Mouse (Mus musculus) midbrain, embryonic 11.5 days (tissue): ENCODE data around the gene Rtkn2. TPM values are rescaled to one million over a fixed set of nuclear protein-coding genes. Genes with fewer than 3 reads are reported as not detected.
"Not testable (repeated sequence)": the region's sequence is repeated elsewhere in the genome, so short reads cannot be mapped to it uniquely, and the experiment has no call there.

Experiments
- ATAC-seq: fragments of 200-750 bp; cut with Nextera tagmentation; 2 replicates; pipeline ENCODE4 v1.8.0; 2017; ENCODE audit warnings: moderate TSS enrichment, moderate library complexity; ENCODE audit not compliant: low FRiP score
- DNase-seq: peaks from one replicate; pipeline ENCODE4 v3.0.0; 2015; ENCODE audit warnings: low spot score; ENCODE audit errors: missing footprints
- H3K27ac ChIP-seq: fragments of 300-500 bp; sonication (generic); 2 replicates; pipeline ENCODE4 v1.5.1; 2014; ENCODE audit warnings: low read depth, low read length
- H3K27me3 ChIP-seq: fragments of 300-500 bp; sonication (generic); 2 replicates; pipeline ENCODE4 v1.6.1; 2014; ENCODE audit warnings: mild to moderate bottlenecking, low read length, moderate library complexity, mixed read lengths; ENCODE audit not compliant: control insufficient read depth, insufficient read depth
- H3K36me3 ChIP-seq: fragments of 300-500 bp; sonication (generic); 2 replicates; pipeline ENCODE4 v1.6.1; 2014; ENCODE audit warnings: mild to moderate bottlenecking, low read length, moderate library complexity, mixed read lengths; ENCODE audit not compliant: control insufficient read depth, insufficient read depth
- H3K4me1 ChIP-seq: fragments of 300-500 bp; sonication (generic); 2 replicates; pipeline ENCODE4 v1.6.1; 2014; ENCODE audit warnings: low read length; ENCODE audit not compliant: control insufficient read depth, insufficient read depth
- H3K4me2 ChIP-seq: fragments of 300-500 bp; sonication (generic); 2 replicates; pipeline ENCODE4 v1.6.1; 2014; ENCODE audit warnings: mild to moderate bottlenecking, moderate library complexity
- H3K4me3 ChIP-seq: fragments of 300-500 bp; sonication (generic); 2 replicates; pipeline ENCODE4 v1.5.1; 2014; ENCODE audit warnings: low read depth, low read length
- H3K9ac ChIP-seq: fragments of 300-500 bp; sonication (generic); 2 replicates; pipeline ENCODE4 v1.6.1; 2014; ENCODE audit warnings: low read length
- H3K9me3 ChIP-seq: fragments of 300-500 bp; sonication (generic); 2 replicates; pipeline ENCODE4 v1.6.1; 2016; ENCODE audit warnings: low read length; ENCODE audit not compliant: control insufficient read depth
- WGBS: fragments of 180-500 bp; shearing (Covaris S2); extraction: QIAGEN DNeasy Blood & Tissue Kit; methylation state at CpG from one replicate; pipeline ENCODE4 v1.1.7; 2014; 5-methylcytosine and 5-hydroxymethylcytosine counted together
- polyA plus RNA-seq: library from polyadenylated mRNA; unstranded; fragments of >200 nt; fragmentation: Nextera tagmentation; extraction: Ambion mirVana; gene quantifications from 2 replicates; pipeline ENCODE4 v1.2.1, GENCODE M21; 2014

The Rtkn2 gene
- polyA plus RNA-seq, 1 experiment from 2014 or later = 19.9 TPM

- H3K4me1 ChIP-seq, H3K4me3 ChIP-seq, H3K27me3 ChIP-seq, ATAC-seq, H3K9ac ChIP-seq, H3K9me3 ChIP-seq, H3K4me2 ChIP-seq, H3K27ac ChIP-seq, DNase-seq: not testable (repeated sequence)
- 91% methylated on average over 7 of the region's 7 CpGs for WGBS
- peaks cover 13% of the 10 kb centered on the region; the same call in 1 of the 2 replicates for H3K36me3 ChIP-seq
Measured at GRCm38 (mm10) chr10:68099801-68100200, 120.4 kb downstream of the Rtkn2 start.

DNA sequence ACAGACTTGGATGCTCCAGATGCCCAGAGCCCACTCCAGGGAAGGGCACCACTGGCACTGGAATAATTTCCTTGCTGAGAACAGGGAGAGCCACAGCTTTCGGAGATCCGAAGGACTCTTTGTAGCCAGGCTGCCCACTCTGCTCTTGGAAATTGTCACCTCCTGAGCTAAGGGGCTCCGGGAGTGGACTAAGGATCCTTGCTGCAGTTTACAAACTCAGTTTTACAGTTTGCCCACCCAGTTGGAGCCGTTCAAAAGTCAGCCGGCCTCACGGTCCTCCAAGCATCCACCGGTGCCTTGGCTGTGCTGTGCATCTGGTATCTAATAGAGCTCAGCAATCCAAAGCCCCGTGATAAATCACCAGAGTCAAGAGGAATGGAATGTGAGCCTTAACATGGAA lies 121.1 kb downstream of the Rtkn2 start:
- Histone ChIP-seq H3K27ac (no peak overlapping the region), H3K27me3 (no peaks in the 10 kb centered on the region), H3K9ac (no peak overlapping the region), H3K4me1 (peaks cover 5% of the 10 kb centered on the region; the same call in 1 of the 2 replicates), H3K36me3 (peaks cover 13% of the 10 kb centered on the region; the same call in 1 of the 2 replicates), H3K4me2 (no peak overlapping the region), H3K9me3 (no peaks in the 10 kb centered on the region), H3K4me3 (no peak overlapping the region)
- DNase-seq (peak; percentile 23), ATAC-seq (no peak)
- 93% methylated on average over 8 of the region's 8 CpGs for WGBS

DNA sequence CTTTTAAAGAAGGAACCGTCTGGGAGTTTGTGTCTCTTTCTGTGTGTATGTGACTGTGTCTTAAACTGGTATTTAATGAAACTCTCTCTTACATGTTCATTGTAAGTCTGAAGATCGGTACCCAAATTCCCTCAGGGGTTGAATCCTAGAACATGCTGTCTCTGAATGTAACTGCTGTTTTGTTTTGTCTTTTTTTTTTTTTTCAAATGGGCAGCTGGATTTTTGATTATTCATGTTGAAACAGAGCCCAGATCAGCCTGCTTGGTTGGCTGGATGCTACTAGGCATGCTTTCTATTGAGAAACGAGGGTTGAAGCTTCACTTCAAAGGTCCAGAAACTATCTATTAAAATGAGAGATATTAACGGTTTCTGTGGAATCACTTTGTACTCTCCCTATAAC lies 121.9 kb downstream of the Rtkn2 start:
- peaks cover 13% of the 10 kb centered on the region; the same call in 1 of the 2 replicates for H3K36me3 ChIP-seq
- DNase-seq = no peak
- no peaks in the 10 kb centered on the region for H3K9me3 ChIP-seq
- H3K27ac ChIP-seq = no peak overlapping the region
- H3K4me3 ChIP-seq = no peak overlapping the region
- H3K9ac ChIP-seq = no peak overlapping the region
- H3K4me1 ChIP-seq = peaks cover 5% of the 10 kb centered on the region; the same call in 1 of the 2 replicates
- H3K4me2 ChIP-seq = no peak overlapping the region
- H3K27me3 ChIP-seq = no peaks in the 10 kb centered on the region
- no peak for ATAC-seq
- 85% methylated on average over 4 of the region's 4 CpGs for WGBS

DNA sequence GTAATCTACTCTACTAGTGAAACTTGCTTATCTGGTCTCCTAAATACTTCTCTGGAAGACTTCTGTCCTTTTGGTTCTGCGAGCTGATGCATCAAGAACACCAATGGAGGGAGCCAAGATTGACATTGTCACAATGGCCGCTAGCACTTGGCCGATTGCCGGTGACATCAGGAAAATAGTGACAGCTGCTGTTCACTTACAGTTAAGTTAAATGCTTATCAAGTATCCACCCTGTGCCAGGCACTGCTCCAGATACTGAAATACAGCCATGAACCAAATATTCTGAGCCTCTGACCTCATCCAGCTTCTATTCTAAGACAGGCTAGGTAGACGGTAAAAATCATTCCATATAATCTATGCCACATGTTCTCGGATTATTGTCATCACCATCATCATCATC lies 123.2 kb downstream of the Rtkn2 start:
- H3K4me2 ChIP-seq = no peak overlapping the region
- no peaks in the 10 kb centered on the region for H3K27me3 ChIP-seq
- no peak overlapping the region for H3K27ac ChIP-seq
- H3K36me3 ChIP-seq = peaks cover 4% of the 10 kb centered on the region; the same call in 1 of the 2 replicates
- no peak overlapping the region for H3K4me3 ChIP-seq
- DNase-seq (peak; percentile 33), ATAC-seq (no peak)
- peaks cover 5% of the 10 kb centered on the region; the same call in 1 of the 2 replicates for H3K4me1 ChIP-seq
- H3K9ac ChIP-seq = no peak overlapping the region
- no peaks in the 10 kb centered on the region for H3K9me3 ChIP-seq
- 95% methylated on average over 6 of the region's 6 CpGs for WGBS

DNA sequence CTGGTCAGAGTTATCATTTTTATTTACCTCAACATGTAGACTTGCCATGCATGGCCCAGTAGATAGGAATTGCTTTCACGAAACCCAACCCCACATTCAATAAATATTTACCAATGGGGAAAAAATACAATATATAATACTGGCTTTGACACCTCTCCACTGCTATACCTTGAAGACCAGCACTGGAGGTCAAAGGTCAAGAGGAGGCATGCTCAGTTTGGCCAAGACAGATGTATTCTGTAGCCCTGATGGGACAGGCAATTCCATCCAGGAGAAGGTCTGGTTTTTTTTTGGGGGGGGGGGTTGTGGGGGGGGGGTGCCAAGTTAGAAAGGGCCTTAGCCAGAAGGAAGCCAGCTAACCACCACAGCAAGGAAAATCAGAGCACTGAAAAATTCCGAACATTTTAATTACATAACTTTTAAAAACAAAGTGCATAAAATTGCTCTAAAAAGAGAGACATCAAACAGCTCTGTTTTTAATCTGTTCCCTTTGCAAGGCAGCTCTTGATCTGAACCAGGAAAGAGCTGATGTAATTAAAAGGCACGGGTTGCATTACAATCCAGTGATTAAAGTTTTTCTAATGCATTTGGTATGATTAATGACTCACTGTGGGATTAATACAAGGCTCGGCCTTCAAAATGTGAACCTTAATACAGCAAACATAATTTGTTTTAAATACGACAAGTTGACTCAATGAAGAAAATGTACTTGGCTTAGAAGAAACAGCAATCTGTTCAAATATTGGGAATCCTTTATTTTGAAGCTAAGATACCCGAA lies 123.9 kb downstream of the Rtkn2 start:
- Histone ChIP-seq H3K27me3 (no peaks in the 10 kb centered on the region), H3K4me2 (no peak overlapping the region), H3K36me3 (no peaks in the 10 kb centered on the region; the same call in 1 of the 2 replicates), H3K4me3 (no peak overlapping the region), H3K27ac (no peak overlapping the region), H3K4me1 (peaks cover 5% of the 10 kb centered on the region; the same call in 1 of the 2 replicates), H3K9me3 (no peaks in the 10 kb centered on the region), H3K9ac (no peak overlapping the region)
- WGBS = 83% methylated on average over 6 of the region's 6 CpGs
- DNase-seq (peak; percentile 84), ATAC-seq (no peak; the same call in 1 of the 2 replicates)

DNA sequence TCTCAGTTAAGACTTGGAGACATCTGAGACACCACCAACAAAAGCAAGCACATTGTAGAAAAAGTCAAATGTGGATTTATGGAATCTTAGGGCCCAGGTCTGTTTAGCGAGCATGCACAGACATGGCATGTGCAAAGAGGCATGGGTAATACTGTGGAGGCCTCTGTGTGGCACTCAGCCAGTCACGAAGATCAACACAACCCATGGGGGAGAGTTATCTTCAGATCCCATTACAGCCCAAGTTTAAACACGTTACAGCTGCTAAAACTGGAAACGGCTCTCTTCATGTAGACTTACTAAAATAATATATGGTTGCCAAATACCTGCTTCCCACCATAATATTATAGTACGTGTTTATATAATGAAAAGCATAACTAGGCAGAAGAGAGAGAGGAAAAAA lies 124.6 kb downstream of the Rtkn2 start:
- Histone ChIP-seq H3K27me3 (no peaks in the 10 kb centered on the region), H3K4me3 (no peak overlapping the region), H3K36me3 (no peaks in the 10 kb centered on the region), H3K9ac (no peak overlapping the region), H3K4me2 (no peak overlapping the region), H3K4me1 (peaks cover 5% of the 10 kb centered on the region; the same call in 1 of the 2 replicates), H3K9me3 (no peaks in the 10 kb centered on the region), H3K27ac (no peak overlapping the region)
- no peak for DNase-seq
- WGBS = 81% methylated on average over 5 of the region's 5 CpGs
- ATAC-seq = 0 out of 2 replicates have a peak, but pooled peaks have one; percentile 44

- 6% methylated on average over 2 of the region's 2 CpGs for WGBS
- Histone ChIP-seq H3K9ac (no peak overlapping the region), H3K9me3 (no peaks in the 10 kb centered on the region), H3K4me3 (no peak overlapping the region), H3K36me3 (no peaks in the 10 kb centered on the region), H3K4me1 (peaks cover 5% of the 10 kb centered on the region; the same call in 1 of the 2 replicates), H3K4me2 (no peak overlapping the region), H3K27ac (no peak overlapping the region), H3K27me3 (no peaks in the 10 kb centered on the region)
- DNase-seq (peak; percentile 89), ATAC-seq (no peak; the same call in 1 of the 2 replicates)
Measured at GRCm38 (mm10) chr10:68104481-68104880, 125.1 kb downstream of the Rtkn2 start.

DNA sequence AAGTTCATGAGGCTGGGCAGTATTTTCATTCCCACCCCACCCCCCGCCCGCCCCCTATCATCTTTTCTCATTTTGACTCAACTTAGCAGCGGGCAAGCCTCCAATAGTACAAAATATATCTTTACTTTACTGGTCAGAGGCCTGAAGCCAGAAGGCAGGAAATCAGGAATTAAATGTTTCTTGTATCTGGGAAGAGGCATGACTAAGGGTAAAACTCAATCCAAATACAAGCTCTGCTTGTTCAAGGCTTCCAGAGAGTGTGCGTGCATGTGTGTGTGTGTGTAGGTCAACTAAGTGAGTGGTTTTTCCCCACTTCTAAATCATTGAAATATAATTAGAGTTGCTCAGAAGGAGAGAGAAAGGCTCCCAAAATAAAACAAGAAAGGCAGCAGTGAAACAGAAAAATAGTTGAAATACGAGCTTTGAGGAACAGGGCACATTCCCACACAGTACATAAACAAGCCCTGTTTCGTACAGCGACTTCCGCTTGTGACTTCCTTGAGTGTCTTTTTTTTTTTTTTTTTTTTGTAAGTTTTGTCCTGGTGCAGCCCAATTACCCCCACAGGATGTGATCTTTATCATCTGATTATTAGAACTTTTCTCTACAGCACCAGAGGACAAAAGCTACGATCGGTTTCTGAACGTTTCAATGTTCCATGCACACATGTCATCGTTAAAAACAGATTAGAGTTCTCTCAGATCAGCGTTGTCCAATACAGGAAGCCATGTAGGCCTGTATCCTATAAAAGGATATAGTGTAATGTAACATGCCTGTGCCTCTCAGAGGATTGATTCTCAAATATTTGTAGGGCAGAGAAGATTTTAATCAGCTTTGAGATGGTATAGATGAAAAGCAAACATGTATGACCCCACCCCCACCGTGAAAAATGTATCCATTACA lies 125.8 kb downstream of the Rtkn2 start:
- ATAC-seq = no peak
- Histone ChIP-seq H3K9me3 (no peaks in the 10 kb centered on the region), H3K27ac (no peak overlapping the region), H3K36me3 (no peaks in the 10 kb centered on the region), H3K9ac (no peak overlapping the region), H3K4me3 (no peak overlapping the region), H3K4me2 (no peak overlapping the region), H3K4me1 (peaks cover 5% of the 10 kb centered on the region; the same call in 1 of the 2 replicates), H3K27me3 (no peaks in the 10 kb centered on the region)
- WGBS = 69% methylated on average over 14 of the region's 14 CpGs
- DNase-seq = peak; percentile 86
